Mouse (Mus musculus) skeletal muscle tissue, adult 2 months (tissue): ENCODE measurements around the gene Bbx.

Experiments used
- DNase-seq: peaks from one replicate; pipeline ENCODE4 v3.0.0-alpha.2; 2012; ENCODE audit warnings: low read depth, low spot score

Bbx gene

DNA sequence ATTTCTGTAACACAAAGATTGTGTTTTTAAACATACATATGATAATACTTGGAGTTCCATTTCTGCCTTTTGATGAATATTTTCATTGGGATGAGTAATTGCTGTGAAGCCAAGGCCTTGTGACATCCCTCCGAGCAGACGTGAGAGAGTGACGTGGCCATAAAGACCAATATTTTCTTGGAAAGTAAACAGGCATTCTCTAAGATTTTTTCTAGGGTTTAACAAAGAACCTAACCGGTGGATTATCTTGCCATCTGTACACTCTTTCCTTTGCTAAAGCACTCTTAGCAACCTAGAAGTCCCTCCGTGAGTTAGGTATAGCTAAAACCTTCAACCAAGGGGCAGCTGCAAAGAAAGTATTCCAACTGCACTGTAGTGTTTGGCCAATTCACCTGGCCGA is 32.4 kb downstream of the Bbx start:
- DNase-seq: no peak

DNA sequence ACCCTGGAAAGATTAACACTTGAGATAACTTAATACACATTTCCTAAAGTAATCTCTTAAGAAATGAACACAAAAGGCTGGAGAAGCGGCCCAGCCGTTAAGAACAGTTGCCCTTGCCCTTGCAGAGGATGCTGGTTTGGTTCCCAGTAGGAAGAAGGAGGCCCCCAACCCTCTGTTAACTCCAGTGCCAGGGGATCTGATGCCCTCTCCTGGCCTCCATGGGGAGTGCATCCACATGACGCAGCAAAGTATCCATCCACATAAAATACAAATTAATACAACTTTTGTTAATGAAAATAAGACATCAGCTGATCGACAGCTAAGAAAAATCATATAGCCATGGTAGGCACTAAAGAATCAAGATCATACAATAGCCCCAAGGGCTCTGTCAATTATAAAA is 33.6 kb downstream of the Bbx start:
- no peak for DNase-seq

GRCm38 (mm10) chr16:50395928-50396612 is 36.1 kb downstream of the Bbx start:
- no peak for DNase-seq

GRCm38 (mm10) chr16:50388499-50388898 is 43.7 kb downstream of the Bbx start:
- DNase-seq: no peak

DNA sequence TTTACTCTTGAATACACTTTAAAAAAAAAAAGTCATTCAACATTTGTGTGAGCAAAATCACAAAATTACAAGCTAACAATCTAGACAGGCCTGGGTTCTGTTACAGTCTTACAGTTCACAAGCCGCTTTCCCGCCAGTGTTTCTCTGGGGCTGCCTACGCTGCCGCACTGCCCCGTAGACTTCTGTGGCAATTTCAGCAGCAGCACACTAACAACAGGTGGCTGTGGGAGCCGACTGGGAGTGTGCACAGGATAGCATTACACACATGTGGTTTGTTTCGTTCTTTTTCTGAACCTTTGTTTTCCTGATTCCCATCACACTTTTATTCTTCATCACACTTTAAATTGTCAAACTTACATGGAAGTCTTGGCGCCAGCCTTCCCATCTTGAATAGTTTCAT is 48.6 kb downstream of the Bbx start:
- DNase-seq: no peak

- no peak for DNase-seq
Observed at GRCm38 (mm10) chr16:50381351-50381746, 50.8 kb downstream of the Bbx start.

DNA sequence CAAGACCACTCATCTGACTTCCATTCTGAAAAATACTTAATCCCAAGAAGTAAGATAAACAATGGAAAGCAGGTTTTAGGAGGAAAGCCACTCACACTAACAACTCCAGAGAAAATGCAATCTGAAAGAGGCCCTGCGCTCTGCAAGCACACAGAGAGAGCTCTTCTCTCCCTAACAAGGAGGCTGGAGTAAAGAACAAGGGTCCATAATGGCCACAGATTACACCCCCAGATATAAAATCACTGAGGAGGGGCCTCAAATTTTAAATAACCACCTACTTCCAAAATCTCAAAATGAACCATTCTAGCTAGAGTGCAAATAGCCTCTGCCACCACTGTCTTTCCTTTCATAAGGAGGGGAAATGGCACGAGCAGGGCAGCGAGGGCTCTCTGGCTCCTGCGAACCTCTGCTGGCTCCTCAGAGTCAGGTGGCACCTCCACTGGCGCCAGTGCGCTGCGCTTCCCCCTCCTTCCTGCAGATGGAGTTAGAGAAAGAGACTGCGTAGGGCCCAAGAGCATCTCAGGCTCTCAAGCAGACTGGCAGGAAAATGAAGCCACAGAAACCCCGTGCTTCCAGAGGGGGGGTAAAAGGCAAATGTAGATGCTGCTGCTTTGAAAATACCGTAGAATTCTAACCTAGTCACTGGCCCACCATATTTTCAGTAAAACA is 51.4 kb downstream of the Bbx start:
- no peak for DNase-seq

DNA sequence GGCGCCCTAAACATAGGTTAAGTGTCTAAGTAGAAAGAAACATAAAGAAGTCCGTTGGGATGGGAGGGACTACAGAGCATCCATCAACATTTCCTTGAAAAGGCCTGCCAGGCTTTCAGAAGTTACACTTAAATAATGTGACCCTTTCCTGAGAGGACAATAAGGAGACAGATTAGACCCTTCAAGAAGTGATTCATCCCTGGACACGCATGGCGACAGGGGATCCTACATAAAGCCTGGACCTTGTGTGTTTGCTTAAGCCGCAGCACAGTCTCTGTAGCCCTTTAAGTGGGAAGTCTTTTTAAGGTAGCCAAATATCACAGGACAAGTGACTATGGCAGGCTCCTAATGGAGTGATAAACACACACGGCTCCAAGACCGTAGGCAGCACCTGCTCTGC is 52.0 kb downstream of the Bbx start:
- no peak for DNase-seq

DNA sequence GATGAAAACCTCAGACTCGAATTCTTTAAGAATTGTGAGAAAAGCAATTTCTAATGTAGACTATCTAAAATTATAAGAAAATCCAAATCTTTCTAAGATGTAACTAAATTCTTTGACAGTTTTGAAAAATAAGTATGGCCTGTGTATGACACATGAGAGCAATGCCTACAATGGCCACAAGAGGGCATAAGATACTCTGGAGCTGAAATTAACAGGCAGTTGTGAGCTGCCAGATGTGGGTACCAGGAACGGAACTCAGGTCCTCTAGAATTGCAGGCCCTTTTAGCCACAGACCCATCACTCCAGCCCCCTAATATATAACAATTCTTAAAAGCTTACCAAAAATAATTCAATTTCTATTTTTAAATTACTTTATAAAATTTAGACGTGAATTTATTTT is 57.6 kb downstream of the Bbx start:
- DNase-seq: peak; percentile 9

GRCm38 (mm10) chr16:50373685-50374084 is 58.5 kb downstream of the Bbx start:
- DNase-seq: no peak

- no peak for DNase-seq
Observed at GRCm38 (mm10) chr16:50372543-50372942, 59.6 kb downstream of the Bbx start.

- DNase-seq: no peak
Observed at GRCm38 (mm10) chr16:50371460-50371859, 60.7 kb downstream of the Bbx start.

GRCm38 (mm10) chr16:50370423-50370822 is 61.8 kb downstream of the Bbx start:
- no peak for DNase-seq

- DNase-seq: no peak
Observed at GRCm38 (mm10) chr16:50366556-50366955, 65.6 kb downstream of the Bbx start.

DNA sequence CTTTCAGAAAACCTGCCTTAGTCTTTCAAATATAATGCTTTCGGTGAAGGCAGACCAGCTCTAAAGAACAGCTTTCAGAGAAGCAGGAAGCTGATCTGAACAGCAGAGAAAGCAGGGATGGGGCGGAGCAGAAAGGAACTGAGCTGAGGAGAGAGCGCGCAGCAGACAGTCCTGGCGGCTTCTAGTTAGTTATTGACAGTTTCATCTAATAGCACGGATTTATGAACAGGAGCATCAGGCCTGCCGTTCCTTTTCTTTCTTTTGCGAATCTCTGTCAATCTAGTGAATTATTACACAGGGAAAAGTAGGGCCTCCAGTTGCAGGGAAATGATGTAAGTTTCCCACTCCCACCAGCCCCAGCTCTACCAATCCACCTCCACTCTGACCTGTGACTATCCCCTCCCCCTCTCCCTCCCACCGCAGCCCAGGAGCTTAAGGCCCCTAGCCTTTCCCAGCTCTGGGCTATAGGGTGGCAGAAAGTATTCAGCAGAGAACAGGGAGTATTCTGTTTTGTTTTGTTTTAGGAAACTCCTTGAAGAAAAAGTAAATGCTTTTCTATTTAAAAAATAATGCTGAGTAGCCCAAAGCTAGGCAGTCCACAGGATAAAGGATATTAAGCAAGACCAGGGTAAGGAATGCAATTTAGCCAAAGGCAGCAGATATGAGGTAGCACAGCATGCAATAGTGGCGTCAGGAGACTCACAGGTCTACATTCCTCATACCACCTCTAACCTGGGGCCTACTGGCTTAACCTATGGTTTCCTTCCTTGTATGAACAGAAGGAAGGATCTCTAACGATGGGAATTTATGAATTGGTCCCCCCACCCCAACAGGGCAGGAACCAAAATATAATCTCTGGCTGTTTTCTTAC is 67.8 kb downstream of the Bbx start:
- DNase-seq: no peak

DNA sequence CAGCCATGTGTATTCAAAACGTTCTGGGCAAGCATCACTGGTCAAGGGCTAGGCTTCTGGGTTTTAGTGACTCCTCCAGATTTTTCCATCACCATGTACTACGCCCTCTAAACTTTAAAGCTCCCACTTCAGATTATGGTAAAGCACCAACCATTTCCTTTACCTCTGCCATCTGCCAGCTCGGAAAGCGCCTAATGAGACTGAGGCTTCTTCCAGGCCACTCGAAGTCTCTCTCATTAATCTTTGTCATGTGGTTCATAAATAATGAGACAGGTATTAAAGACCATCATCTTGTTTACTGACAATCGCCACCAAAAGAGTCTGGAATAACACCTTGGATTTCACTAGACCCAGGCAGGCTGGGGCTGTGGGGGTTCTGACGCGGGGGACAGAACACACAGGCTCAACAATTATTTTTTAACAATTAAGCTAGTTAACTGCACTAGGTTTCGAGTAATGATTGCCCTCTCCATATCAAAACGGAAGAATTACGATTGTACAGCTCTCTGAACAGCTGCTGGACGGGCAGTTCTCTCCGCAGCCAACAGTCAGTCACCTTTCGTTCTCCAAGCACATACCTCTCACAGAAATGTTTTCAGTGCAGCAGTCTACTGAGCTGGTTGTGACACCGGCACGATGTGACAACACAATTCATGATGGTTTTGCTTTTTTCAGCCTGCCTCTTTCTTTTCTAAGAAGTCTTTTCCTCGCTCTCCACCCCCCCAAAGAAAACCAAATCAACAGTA is 68.6 kb downstream of the Bbx start:
- DNase-seq: no peak

DNA sequence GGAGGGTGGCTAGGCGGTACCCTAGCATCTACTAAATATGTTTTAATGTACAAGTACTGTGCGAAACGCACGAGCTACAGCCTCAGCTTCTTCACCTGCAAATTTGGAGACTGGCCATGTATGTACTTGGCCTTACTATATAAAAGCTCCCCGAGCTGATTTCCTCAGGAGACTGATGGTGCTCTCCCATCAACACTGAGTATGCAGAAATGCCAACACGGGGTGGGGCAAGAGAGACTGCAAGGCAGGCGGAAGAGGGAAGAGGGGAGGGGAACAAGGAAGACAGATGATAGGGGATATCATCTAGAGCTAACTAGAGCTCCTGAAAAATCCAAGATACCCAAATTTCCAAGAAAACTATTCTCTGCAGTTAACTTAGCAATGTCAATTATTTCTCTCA is 71.6 kb downstream of the Bbx start:
- DNase-seq: no peak

DNA sequence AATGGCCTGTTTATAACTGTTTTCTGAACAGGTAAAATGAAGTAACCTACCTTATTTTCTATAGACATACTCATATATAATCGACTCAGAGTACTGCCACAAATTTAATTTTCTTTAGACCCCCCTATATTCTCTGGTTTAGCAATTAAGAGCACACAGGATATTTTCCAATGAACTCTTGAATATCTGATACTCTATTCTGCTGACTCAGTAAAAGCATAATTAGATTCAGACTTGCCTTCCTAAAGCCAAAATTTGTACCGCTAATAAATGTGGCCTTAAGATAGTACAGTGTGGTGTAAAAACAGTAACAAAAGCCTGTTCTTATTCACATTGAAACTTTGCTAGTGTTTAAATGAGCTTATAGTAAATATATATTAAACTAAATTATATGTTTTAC is 102.5 kb downstream of the Bbx start:
- DNase-seq: no peak

GRCm38 (mm10) chr16:50324746-50325145 is 107.4 kb downstream of the Bbx start:
- DNase-seq: no peak

DNA sequence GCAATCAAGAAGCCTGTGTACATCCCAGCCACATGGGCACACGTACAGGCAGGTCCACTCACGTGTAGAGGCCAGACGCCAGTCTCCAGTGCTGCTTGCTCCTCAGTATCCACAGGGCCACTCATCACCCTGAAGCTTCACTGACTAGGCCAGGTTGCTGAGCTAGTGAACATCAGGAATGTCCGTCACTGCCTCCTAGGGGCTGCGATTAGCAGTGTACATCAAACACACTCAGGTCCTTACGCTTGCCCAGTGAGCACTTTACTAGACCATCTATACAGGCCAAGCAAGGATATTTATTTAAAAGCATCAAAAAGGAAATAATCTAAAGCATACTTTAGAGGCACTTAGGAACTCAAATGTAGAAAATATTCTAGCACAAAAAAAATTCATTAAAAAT is 107.9 kb downstream of the Bbx start:
- no peak for DNase-seq

GRCm38 (mm10) chr16:50321368-50321767 is 110.8 kb downstream of the Bbx start:
- no peak for DNase-seq

GRCm38 (mm10) chr16:50318255-50318654 is 113.9 kb downstream of the Bbx start:
- DNase-seq: no peak
